Mouse (Mus musculus) limb, embryonic 10.5 days (tissue): Measurements from ENCODE around the gene Rcor2. TPM values are rescaled to one million over a fixed set of nuclear protein-coding genes. Genes with fewer than 3 reads are reported as not detected.

Experiments used
- DNase-seq: peaks from one replicate; pipeline ENCODE4 v3.0.0-alpha.2; 2017; ENCODE audit warnings: low spot score
- H3K27ac ChIP-seq: fragments of 300-500 bp; sonication (generic); 2 replicates; pipeline ENCODE4 v1.5.1; 2016; ENCODE audit warnings: mild to moderate bottlenecking
- H3K27me3 ChIP-seq: fragments of 300-500 bp; sonication (generic); 2 replicates; pipeline ENCODE4 v1.6.1; 2016; ENCODE audit warnings: low read depth, mild to moderate bottlenecking; ENCODE audit not compliant: poor library complexity, severe bottlenecking
- H3K36me3 ChIP-seq: fragments of 300-500 bp; sonication (generic); 2 replicates; pipeline ENCODE4 v1.6.1; 2016; ENCODE audit warnings: mild to moderate bottlenecking, moderate library complexity
- H3K4me1 ChIP-seq: fragments of 300-500 bp; sonication (generic); 2 replicates; pipeline ENCODE4 v1.6.1; 2016
- H3K4me3 ChIP-seq: fragments of 300-500 bp; sonication (generic); 2 replicates; pipeline ENCODE4 v1.5.1; 2016; ENCODE audit warnings: mild to moderate bottlenecking, moderate library complexity
- H3K9me3 ChIP-seq: fragments of 300-500 bp; sonication (generic); replicated peaks from 2 replicates; pipeline ENCODE4 v1.6.1; 2016; ENCODE audit warnings: mild to moderate bottlenecking
- WGBS: fragments of 180-500 bp; shearing (Covaris S2); methylation state at CpG from one replicate; pipeline ENCODE4 v1.1.7; 2016; 5-methylcytosine and 5-hydroxymethylcytosine counted together
- polyA plus RNA-seq: library from polyadenylated mRNA; unstranded; fragments of >200 nt; fragmentation: Nextera tagmentation; extraction: Ambion mirVana; gene quantifications from 2 replicates; pipeline ENCODE4 v1.2.1, GENCODE M21; 2016

The Rcor2 gene
- polyA plus RNA-seq, 1 experiment from 2014 or later, result 54.9 TPM

GRCm38 (mm10) chr19:7320181-7320580, 53.1 kb downstream of the Rcor2 start:
- Histone ChIP-seq H3K4me1 (no peaks in the 10 kb centered on the region), H3K4me3 (no peak overlapping the region), H3K27ac (no peak overlapping the region), H3K9me3 (no peaks in the 10 kb centered on the region), H3K27me3 (no peaks in the 10 kb centered on the region), H3K36me3 (0 out of 2 replicates have a peak, but pooled peaks cover 2% of the 10 kb centered on the region)
- DNase-seq, result no peak
- 74% methylated on average over 2 of the region's 2 CpGs for WGBS

DNA sequence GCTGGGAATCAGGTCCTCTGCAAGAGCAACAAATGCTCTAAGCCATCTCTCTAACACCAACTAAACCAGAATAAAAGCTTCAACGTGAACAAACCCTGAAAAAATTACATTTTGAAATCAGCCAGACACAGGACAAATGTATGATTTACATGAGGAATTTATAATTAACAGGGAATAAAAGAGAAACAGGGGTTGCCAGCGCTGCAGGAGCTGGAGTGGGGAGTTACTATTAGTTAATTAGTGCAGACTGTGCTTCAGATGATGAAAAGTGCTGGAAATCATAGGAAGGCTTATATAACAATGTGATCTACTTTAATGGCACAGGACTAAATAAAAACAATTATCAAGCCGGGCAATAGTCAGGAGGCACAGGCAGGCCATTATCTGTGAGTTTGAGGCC, 54.3 kb downstream of the Rcor2 start:
- Histone ChIP-seq H3K4me3 (no peak overlapping the region), H3K27ac (no peak overlapping the region), H3K27me3 (no peaks in the 10 kb centered on the region), H3K36me3 (peaks cover 4% of the 10 kb centered on the region), H3K9me3 (no peaks in the 10 kb centered on the region), H3K4me1 (no peaks in the 10 kb centered on the region)
- WGBS, result 91% methylated on average over 3 of the region's 3 CpGs
- DNase-seq, result no peak

Other genes starting within 250 kb of the Rcor2 start
- gene Fermt3, start 247.9 kb upstream of the Rcor2 start, polyA plus RNA-seq, result 7.0 and 7.5 TPM in 2 replicates
- 455 and 483 TPM in 2 replicates for gene Stip1, start 227.4 kb upstream of the Rcor2 start, polyA plus RNA-seq
- gene Macrod1, start 210.5 kb upstream of the Rcor2 start, polyA plus RNA-seq, result 2.8 and 4.4 TPM in 2 replicates
- gene Flrt1, start 161.6 kb upstream of the Rcor2 start, polyA plus RNA-seq, result 0.54 and 1.6 TPM in 2 replicates
- 252 and 263 TPM in 2 replicates for gene Otub1, start 61.0 kb upstream of the Rcor2 start, polyA plus RNA-seq
- 862 and 928 TPM in 2 replicates for gene Cox8a, start 49.7 kb upstream of the Rcor2 start, polyA plus RNA-seq
- gene Naa40, start 26.1 kb upstream of the Rcor2 start, polyA plus RNA-seq, result 92.0 and 92.4 TPM in 2 replicates
- 50.1 and 53.4 TPM in 2 replicates for gene Mark2, start 74.5 kb downstream of the Rcor2 start, polyA plus RNA-seq
- 47.0 and 48.5 TPM in 2 replicates for gene Spindoc, start 115.7 kb downstream of the Rcor2 start, polyA plus RNA-seq
- gene 2700081O15Rik, start 150.3 kb downstream of the Rcor2 start, polyA plus RNA-seq, result 5.0 and 6.8 TPM in 2 replicates
- gene Rtn3, start 216.0 kb downstream of the Rcor2 start, polyA plus RNA-seq, result 95.7 and 103 TPM in 2 replicates
- 7.6 and 7.7 TPM in 2 replicates for gene Atl3, start 226.7 kb downstream of the Rcor2 start, polyA plus RNA-seq